Mouse (Mus musculus) c-Kit-positive CD71-positive TER-119-positive erythroid progenitor cells, embryonic 14.5 days (primary cell): ENCODE data around the gene Dnaja2.

Source experiments
- DNase-seq: peaks from one replicate; pipeline ENCODE4 v3.0.0-alpha.2; 2013; ENCODE audit warnings: low spot score

Dnaja2 gene

DNA sequence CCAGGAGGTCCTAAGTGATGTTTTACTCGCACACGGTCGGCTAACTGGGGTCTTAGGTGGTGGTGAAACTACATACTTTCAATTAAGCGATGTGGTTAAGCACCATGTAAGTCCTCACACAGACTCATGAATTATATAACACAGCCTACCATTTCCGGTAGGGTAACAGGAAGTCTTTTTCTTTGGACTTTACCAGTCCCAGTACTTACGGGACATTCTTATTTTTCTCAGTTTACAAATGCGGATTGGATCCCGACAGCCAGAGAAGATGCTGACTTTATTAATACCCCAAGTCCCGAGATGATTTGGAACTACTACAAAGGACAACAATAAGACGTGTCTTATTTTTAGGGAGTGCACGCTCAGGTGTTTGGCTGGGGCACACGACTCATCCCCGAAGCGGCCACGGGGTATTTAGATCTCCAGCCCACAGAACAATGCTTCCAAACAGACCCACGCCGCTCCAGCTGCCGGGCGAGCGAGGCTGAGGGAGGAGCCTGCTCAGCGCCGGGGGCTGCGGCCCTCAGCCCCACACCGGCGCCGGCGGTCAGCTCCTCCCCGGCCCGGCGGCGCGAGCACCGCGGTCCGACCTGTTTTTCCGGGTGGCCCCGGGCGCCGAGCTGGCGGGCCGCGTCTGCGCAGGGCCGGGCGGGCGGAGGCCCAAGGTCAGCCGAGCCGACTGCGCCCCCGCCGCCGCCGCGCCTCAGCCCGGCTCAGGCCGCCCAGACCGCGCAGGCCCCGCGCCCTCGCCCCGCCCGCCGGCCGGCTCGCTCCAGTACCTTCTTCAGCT is 558 bp downstream of the Dnaja2 start:
- DNase-seq, result peak; percentile 35

GRCm38 (mm10) chr8:85551934-85552333 is 3.2 kb downstream of the Dnaja2 start:
- no peak for DNase-seq

GRCm38 (mm10) chr8:85536332-85536731 is 18.8 kb downstream of the Dnaja2 start:
- no peak for DNase-seq

GRCm38 (mm10) chr8:85534163-85534562 is 21.0 kb downstream of the Dnaja2 start:
- DNase-seq, result no peak

- DNase-seq, result no peak
Measured at GRCm38 (mm10) chr8:85533434-85533833, 21.7 kb downstream of the Dnaja2 start.

DNA sequence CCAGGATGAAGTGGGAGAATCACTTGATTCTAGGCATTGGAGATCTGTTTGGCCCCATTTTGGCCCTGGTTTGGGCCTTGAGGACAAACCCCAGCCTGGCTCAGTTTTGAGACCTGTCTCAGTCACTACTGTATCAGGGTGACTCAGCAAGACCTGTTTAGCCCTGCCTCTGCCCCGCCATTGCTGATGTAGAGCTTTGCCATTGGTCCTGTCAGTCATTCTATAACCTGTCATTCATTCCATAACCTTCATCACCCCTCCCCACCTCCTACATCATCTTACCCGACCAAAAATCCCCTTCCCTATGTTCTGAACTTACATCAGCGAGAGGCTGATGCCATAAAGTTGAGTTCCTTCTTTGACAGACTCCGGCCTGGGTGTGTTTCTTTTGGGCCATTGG is 22.3 kb downstream of the Dnaja2 start:
- no peak for DNase-seq

DNA sequence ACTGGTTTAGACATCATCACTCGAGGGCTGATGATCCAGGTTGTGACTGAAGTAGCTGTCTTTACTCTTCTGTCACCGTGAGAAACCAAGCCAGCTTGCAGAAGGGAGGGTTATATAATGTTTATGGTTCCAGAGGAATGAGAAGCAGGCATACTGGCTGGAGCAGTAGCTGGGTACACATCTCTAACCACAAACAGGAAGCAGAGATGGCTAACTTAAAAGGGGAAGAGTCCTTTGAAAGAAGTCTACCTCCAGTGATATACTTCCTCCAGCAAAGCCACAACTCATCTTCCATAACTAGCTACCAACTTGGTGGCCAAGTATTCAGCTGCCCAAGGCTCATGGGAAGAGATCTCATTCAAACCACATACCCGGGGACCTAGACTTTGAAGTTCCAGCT is 23.7 kb downstream of the Dnaja2 start:
- DNase-seq, result no peak

DNA sequence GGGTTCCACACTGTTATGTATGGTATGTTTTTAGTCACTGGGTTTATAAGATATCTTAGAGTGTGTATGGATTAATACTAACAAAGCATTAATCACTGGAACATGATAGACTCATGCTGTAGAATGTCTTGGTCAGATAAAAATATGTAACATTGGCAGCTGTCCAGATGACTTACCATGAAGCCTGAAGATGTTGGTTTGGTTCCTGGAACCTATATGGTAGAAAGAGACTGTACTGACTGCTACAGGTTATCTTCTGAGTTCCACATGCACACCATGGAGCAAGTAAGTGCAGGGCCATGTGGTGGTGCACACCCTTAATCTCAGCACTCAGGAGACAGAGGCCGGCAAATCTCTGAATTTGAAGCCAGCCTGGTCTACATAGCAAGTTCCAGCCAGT is 24.4 kb downstream of the Dnaja2 start:
- DNase-seq, result no peak

DNA sequence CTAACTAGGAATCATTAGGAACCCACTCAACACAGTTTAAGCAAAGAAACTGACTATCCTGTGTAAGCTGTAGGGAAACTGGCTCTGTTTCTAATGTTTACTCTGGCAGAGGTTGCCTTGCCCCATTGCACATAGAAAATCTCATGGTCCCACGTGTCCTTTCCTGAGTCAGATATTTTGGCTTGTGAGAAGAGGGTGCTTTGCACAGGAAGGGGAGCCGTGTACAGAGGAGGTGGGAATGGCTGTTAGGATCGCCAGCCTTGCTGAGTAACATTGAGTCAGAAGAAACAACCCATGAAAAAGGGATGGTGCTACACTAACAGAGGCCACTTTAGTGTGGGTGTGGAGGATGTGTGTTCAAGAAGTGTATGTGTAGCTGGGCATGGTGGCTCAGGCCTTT is 26.2 kb downstream of the Dnaja2 start:
- DNase-seq, result no peak

DNA sequence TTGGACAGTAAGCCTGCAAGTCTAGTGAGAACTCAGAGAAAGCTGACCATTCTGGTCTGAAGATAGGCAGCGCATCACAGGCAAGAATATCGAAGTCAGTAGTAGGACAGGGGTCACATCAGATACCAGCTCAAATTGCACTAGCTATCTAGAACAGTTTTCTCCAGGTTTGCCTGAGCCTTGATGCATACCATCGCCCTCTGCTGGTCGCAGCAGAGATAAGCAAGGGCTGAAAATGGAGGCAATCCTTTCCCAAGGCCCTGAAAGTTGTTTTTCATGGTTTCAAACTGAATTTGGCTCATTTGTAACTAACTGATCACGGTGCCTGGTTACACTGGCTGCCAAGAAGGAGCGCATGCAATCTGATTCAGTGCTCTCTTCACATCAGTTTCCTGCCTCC is 29.0 kb downstream of the Dnaja2 start:
- DNase-seq, result peak; percentile 47

DNA sequence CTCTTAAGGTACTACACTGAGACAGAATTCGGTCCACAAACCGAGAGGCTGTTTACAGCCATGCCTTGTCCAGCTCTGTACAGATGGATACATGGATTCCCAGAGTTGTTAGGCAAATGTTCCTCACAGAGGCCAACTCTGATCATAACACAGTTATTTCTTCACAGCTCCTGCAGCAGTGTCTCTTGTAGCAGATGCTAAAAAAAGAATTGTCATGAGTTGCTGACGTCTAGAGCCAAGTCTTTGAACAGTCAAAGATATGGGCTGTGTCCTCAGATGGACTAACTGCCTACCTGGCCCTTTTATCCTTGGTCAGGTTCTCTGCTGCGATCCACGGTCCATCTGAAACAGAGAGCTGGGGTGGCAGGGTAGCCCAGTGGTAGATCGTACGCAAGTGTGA is 31.1 kb downstream of the Dnaja2 start:
- DNase-seq, result no peak

GRCm38 (mm10) chr8:85521332-85521731 is 33.8 kb downstream of the Dnaja2 start:
- DNase-seq, result no peak

- DNase-seq, result no peak
Measured at GRCm38 (mm10) chr8:85520586-85520985, 34.6 kb downstream of the Dnaja2 start.

GRCm38 (mm10) chr8:85517956-85518355 is 37.2 kb downstream of the Dnaja2 start:
- no peak for DNase-seq

DNA sequence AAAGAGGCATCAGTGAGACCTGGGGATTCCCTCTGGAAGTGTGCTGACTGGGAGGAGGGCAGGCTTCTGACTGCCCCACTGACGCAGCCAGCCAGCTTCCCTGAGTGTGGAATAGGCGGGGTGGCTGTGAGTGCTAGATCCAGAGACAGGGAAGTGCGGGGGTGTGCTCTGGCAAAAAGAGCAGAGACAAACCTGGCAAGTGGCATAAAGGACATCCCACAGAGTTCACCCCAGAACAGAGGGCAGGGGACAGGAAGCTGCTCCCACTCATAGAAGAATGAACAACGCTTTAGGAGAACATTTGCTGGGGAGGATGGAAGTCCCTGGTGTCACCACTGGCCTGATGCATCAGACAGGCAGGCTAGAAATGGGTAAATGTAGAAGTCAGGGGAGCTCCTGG is 37.8 kb downstream of the Dnaja2 start:
- DNase-seq, result no peak

DNA sequence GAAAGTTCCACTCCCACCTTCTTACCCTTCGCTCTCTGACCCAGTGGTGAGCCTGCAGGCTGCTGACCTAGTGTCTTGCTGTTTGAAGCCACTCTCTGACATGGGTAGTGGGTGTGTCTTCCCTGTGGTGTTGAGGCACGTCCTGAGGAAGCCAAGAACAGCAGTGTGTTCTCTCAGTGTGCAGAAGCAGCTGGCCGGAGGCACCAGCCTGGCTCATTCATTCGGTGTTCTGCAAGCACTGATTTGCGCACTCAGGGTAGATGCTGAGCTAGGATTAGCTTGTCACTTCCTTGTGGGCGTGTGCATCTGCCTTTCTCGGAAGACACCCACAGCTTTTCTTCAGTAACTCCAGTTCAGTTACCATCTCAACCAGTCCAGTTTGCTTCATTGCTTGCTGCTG is 39.8 kb downstream of the Dnaja2 start:
- DNase-seq, result no peak

DNA sequence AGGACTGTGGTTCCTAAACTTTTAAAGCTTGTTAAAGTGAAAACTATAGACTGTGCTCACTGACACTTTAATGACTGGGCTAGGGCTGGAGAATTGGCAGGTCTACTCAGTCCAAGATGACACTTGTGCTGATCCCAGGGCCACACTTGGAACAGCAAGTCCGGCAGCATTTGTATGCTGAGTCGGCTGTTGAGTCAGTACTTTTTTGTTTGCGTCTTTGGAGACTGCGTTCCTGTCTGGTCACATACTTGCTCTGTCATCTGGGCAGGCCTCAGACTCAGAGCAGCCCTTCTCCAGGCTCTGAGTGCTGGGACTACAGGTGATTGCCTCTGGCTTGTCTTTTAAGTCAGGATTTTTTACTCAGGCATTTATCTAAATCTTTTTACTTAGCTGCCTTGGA is 41.9 kb downstream of the Dnaja2 start:
- DNase-seq, result no peak

DNA sequence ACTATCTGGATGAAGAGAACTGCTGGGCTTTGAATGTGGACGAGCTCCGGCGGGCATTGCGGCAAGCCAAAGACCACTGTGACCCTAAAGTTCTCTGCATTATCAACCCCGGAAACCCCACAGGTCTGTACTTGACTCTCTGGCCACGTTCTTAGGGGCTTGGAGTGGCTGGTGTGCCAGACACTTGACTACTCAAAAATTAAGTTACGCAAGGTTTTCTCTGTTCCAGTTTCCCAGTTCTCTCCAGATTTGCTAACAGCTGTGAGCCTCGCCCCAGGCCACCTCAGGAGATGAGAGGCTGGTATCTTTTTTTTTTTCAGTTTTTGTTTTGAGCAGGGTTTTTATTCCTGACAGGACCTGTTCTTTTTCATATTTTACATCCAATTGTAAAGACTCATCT is 42.9 kb downstream of the Dnaja2 start:
- DNase-seq, result no peak

- no peak for DNase-seq
Measured at GRCm38 (mm10) chr8:85508661-85509060, 46.5 kb downstream of the Dnaja2 start.

DNA sequence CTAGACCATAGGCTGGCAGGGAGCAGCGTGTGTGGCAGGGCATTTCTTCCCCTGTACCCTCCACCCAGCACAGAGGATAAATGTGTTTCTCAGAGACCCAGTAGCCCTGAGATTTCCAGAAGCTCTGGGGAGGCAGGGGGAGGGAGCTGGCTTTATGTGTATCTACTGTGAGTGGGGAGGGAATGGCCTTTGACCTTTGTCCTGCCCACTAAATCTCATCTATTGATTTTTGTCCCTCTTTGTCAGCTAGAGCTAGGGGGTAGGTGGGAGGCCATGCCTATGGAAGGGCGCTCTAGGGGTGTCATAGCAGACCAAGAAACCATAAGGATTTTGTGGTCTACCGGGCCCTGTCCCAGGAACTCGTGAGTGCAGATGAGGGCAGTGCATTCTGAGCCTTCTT is 48.5 kb downstream of the Dnaja2 start:
- DNase-seq, result no peak

GRCm38 (mm10) chr8:85504704-85505103 is 50.4 kb downstream of the Dnaja2 start:
- no peak for DNase-seq

- DNase-seq, result no peak
Measured at GRCm38 (mm10) chr8:85503065-85503464, 52.1 kb downstream of the Dnaja2 start.

GRCm38 (mm10) chr8:85502381-85502780 is 52.8 kb downstream of the Dnaja2 start:
- no peak for DNase-seq

DNA sequence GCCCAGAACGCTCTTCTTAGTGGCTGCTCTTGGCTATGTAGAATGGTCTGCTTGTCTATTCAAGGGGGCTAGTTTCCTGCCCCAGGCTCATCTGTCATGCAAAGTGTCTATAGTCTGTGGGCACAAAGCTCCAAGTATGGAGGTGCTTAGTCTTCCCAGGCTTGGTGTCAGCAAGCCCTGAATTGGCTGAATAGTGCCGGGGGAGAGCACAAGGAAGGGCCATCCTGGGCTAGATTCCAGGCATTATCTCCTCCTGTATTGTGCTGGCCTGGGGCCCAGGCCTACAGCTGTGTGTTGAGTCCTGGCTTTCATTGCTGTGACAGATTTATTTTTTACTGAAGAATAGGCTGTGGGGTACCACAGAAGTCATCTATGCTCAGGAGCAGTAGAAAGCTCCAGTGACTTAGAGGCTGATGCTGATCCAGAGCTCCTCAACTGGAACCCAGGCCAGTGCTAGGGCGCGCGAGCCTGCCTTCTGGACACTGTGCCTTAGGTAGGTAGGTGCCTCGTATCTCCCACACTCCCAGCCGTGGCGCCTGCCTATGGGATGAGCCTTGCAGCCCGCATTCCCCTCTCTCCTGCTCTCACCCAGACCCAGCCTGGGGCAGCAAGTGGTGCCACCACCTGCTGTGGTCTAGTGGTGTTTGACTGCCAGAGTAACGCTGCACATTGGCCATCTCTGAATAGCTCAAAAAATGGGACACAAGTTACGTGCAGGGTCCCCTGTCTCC is 54.0 kb downstream of the Dnaja2 start:
- no peak for DNase-seq
